Mouse (Mus musculus) liver, adult (tissue): ENCODE results near the gene Sec24a.

Source experiments
- GATA4 ChIP-seq: IDR thresholded peaks from 2 replicates; pipeline ENCODE4 v1.6.1; 2014; ENCODE audit warnings: mild to moderate bottlenecking, low read length; ENCODE audit not compliant: insufficient replicate concordance

Gene Sec24a

GRCm38 (mm10) chr11:51763213-51763907, at the start of gene Sec24a, which contains the start of gene Sar1b:
TSS of gene Sec24a (minus strand) at chr11:51763634.
TSS of gene Sar1b (plus strand) at chr11:51763687.
- no peak for TF ChIP-seq GATA4

DNA sequence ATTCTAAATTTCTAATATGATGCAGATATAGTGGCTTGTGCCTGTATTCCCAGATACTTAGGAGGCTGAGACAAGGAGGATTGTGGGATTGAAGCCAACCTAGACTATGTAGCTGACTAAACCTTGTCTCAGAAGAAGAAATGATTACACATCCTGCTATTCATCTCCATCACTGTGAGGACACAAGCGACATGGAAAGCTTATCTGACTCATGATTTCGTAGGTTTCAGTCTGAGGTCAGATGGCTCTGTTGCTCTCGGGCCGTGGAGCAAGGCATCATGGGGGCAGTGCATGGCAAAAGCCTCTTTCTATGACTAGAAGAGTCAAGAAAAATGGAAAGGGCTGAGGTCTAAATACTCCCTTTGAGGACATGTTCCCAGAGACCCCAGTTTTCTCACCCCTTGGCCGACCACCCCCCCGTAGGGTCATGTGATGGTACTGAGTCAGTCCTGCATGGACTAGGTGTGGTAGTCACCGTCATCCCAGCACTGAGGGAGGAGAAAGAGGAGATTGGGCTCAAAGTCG, 48.6 kb upstream of the Sec24a start:
- TF ChIP-seq GATA4, result no peak

DNA sequence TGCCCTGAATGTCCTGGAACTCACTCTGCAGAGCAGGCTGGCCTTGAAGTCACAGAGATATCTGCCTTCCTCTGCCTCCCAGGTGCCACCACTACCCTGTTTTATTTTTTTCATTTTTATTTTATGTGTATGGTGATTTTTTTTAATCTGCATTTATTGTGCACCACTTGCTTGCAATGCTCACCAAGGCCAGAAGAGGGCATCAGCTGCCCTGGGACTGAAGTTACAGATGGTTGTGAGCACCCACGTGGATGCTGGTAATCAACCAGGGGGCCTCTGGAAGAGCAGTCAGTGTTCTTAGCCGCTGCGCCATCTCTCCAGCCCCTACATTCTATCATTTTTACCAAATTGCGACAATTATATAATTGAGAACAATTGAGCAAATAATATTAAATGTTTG, 47.8 kb upstream of the Sec24a start:
- no peak for TF ChIP-seq GATA4

- TF ChIP-seq GATA4, result no peak
These were observed 46.3 kb upstream of the Sec24a start for GRCm38 (mm10) chr11:51809632-51810224.

GRCm38 (mm10) chr11:51807108-51807879, 43.9 kb upstream of the Sec24a start:
- TF ChIP-seq GATA4, result no peak

DNA sequence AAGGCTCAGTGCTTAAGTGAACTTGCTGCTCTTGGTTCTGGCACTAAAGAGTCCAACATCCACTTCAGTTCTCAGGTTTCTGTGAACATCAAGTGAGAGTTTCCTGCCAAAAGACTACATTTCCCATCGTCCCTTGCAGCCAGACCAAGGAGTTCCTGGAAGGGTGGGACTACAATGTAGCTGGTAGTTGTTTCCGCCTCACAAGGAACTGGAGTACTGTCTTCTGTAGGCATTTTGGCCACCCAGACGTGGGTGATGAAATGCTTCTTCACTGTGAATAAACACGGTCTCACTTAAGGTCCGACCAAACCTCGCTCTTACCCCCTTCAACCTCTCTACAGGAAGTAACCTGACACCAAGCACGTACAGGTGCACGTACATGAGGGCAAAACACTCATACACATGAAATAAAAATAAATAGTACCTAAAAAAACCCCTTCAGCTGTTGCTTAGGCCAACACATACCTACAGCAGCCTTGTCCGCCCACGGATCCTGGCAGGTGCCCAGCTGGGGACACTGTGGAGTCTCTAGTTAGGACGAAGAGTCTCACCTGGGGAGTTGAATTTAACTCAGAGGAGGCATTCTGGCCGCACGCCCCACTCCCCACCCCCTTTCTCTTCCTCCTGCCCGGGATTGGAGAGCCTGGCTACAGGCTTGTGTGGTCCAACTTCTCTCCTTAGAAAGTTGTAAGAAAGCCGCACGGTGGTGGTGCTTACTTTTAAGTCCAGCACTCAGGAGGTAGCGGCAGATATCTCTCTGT, 42.0 kb upstream of the Sec24a start:
- no peak for TF ChIP-seq GATA4

DNA sequence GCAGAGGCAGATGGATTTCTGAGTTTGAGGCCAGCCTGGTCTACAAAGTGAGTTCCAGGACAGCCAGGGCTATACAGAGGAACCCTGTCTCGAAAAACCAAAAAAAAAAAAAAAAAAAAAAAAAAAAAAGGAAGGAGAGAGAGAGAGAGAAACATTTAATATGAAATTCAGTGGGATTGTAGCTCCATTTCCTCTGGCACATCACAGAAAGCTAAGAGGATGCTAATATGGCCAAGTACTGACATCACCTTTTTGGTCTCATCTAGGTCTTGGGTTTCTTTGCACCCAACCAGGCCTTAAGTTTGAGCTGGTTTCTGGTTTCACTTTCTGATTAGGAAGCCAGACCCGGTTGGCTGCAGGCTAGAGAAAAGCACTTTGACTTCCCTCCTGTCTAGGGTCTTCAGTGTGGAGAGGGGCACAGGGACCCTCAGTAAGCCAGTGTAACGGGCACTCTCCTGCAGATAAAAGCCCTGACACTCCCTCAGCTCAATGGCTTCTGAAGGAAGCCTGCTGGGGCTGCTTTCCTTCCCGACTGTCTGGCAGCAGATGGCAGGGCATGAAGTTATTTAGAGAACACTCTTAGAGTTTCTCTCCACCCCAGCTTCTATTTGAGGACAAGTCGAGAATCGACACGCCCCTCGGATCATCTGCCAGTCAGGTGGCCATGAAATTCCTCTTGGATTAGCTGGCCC, 37.3 kb upstream of the Sec24a start:
- TF ChIP-seq GATA4, result no peak

DNA sequence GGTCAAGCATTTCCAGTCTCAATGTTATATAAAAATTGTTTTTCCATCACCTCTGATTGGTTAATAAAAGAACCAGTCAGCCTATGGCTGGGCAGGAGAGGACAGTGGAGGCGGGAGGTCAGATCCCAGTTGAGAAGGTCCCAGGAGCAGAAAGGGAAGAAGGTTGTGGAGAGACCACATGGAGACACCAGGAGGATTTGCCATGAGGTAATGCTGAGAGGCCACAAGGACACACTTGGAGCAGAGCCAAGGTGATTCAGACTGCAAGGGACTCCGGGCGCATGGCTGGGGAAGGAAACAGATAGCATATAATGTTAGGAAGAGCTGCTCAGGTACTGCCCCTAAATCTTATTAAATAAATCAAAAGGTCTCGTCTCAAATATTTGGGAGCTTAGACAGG, 32.8 kb upstream of the Sec24a start:
- no peak for TF ChIP-seq GATA4

DNA sequence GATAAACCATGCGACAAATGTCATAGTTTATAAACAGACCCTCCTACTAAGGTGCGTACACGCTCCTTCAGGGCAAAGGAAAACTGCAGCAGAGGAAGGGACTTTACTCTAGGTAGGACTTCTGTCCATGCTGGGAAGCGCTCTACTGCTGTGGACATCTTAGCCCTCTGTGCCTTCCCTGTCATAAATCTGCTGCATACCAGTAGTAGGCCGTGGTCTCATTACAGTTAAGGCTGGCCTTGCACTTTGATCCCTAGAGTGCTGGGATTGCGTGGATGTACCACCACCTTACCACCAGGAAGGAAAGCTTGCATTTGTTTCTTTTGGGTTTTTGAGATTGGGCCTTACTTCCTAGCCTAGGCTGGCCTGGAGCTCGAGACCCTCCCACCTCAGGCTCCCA, 27.2 kb upstream of the Sec24a start:
- TF ChIP-seq GATA4, result no peak

DNA sequence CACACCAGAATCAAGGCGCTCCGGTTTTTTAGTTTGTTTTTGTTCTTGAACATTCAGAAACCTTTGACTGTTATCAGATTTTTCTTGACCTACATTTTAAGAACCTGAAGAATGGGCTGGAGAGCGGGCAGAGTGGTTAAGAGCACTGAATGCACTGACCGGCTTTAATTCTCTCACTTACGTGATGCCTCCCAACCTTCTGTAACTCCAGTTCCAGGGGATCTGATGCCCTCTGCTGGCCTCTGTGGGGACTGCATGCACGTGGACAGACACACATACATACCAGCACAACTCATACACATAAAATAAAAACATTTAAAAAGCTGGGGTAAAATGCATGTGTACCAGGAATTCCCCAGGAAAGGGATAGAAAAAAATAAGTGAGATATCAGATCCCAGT, 22.5 kb upstream of the Sec24a start:
- no peak for TF ChIP-seq GATA4

DNA sequence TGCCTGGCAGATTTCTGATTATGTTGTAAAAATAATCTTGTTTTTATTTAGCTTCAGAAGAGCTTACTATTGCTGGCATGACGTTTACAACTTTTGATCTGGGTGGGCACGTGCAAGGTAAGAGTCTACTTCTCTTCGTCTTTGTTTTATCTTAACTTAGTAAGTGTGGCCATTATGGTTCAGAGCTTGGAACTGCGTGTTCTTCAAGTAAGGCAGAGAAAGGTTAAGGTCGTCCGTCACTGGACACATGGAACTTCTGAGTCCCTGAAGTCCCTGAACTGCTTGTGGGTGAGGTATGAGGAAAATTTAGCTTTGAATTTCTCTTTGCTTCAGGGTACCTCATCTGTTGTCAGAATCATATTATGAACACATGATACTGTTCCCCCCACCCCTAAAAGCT, 19.3 kb upstream of the Sec24a start:
- no peak for TF ChIP-seq GATA4

DNA sequence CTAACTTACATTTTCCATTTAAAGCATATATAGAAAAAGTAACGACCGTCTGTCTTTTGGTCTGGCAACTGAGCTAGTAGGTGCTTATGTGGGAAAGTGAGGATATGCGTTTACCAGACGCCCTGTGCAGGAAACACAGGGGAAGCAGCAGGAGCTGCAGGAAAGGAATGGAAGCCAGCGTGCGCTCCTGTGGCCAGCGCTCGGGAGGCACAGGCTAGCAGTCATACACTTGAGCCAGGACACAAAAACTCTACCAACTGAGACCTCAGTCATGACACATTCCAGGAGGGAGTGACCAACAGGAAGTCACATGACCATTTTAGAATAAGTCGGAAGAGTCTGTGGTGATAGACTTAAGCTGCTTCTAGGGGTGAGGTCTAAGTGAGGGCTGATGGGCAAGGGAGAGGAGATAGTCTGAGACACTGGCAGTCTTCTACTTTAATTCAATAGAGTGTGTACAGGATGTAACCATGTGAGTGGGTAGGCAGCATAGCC, 17.4 kb upstream of the Sec24a start:
- no peak for TF ChIP-seq GATA4

GRCm38 (mm10) chr11:51777478-51777877, 14.0 kb upstream of the Sec24a start:
- TF ChIP-seq GATA4, result no peak

DNA sequence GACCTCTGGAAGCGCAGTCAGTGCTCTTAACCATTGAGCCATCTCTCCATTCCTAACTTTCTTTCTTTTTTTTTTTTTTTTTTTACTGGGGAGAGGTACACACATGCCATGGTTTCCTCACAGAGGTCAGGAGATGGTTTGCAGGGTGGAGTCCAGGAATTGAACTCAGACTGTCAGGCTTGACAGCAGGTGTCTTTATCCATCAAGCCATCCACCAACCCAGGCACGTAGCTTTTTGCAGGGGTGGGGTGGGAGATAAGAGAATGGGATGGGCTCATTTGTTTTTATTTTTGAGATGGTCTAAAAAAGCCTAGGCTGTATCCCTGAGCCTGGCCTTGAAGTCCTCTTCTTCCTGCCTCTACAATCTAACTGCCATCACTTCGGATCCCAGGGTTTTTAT, 12.1 kb upstream of the Sec24a start:
- no peak for TF ChIP-seq GATA4
